Mouse (Mus musculus) naive thymus-derived CD4-positive, alpha-beta T cell, adult 5 months (primary cell): Measurements from ENCODE around the gene Zfp960. TPM values are rescaled to one million over a fixed set of nuclear protein-coding genes. Genes with fewer than 3 reads are reported as not detected.

Experiments
- polyA plus RNA-seq: library from polyadenylated mRNA; unstranded; fragments of 100-300 nt; shearing (Covaris generic); gene quantifications from one replicate; pipeline ENCODE4 v1.2.1, GENCODE M21; 2017

Gene Zfp960
- not detected for polyA plus RNA-seq

GRCm38 (mm10) chr17:17063628-17064494 lies at the start of gene Zfp960:
Gene Zfp960, plus strand, starts transcription at chr17:17064113.

GRCm38 (mm10) chr17:17120830-17121502 lies 57.1 kb downstream of the Zfp960 start, which contains the start of gene Zfp97:
Gene Zfp97, plus strand, starts transcription at chr17:17121415.

Other genes with a start within 250 kb of the Zfp960 start
- gene Zfp97, start 57.3 kb downstream of the Zfp960 start, polyA plus RNA-seq, result 6.9 TPM